Mouse (Mus musculus): Measurements from ENCODE around the gene Mypn. TPM values are rescaled to one million over a fixed set of nuclear protein-coding genes. Genes with fewer than 3 reads are reported as not detected.

Gene Mypn
- total RNA-seq, 2 experiments from 2014 or later = 96.7 to 105 TPM

- intact Hi-C loops (cut with DNase I) = no loop called here
Measured at GRCm38 (mm10) chr10:63121961-63122360, 81.8 kb downstream of the Mypn start.

GRCm38 (mm10) chr10:63119916-63120315 is 83.8 kb downstream of the Mypn start:
- no peak for DNase-seq
- intact Hi-C loops (cut with DNase I) = no loop called here

More at GRCm38 (mm10) chr10:63121961-63122360, 81.8 kb downstream of the Mypn start:
- no peak for DNase-seq

GRCm38 (mm10) chr10:63117583-63117982 is 86.2 kb downstream of the Mypn start:
- no peak for DNase-seq
- intact Hi-C loops (cut with DNase I) = no loop called here

DNA sequence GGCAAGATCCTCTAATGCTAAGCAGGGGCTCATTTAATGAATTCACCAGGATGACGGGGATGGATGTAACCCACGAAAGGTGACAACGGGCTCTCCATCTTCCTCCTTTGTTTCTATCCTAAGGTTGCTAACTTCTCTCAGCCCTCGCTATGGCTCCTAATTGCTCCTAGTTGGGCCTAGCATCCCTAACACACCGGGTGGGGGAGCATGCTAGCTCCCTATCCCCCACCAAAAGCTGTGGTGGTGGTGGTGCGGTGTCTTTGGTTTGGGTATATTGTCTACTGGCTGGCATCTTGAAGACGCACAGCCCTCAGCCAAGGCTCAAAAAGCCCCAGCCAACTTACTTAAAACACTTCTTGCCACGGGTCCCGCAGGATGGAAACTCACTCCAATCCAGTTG is 87.4 kb downstream of the Mypn start:
- intact Hi-C loops (cut with DNase I) = no loop called here
- no peak for DNase-seq

GRCm38 (mm10) chr10:63115881-63116280 is 87.9 kb downstream of the Mypn start:
- intact Hi-C loops (cut with DNase I) = no loop called here
- no peak for DNase-seq

DNA sequence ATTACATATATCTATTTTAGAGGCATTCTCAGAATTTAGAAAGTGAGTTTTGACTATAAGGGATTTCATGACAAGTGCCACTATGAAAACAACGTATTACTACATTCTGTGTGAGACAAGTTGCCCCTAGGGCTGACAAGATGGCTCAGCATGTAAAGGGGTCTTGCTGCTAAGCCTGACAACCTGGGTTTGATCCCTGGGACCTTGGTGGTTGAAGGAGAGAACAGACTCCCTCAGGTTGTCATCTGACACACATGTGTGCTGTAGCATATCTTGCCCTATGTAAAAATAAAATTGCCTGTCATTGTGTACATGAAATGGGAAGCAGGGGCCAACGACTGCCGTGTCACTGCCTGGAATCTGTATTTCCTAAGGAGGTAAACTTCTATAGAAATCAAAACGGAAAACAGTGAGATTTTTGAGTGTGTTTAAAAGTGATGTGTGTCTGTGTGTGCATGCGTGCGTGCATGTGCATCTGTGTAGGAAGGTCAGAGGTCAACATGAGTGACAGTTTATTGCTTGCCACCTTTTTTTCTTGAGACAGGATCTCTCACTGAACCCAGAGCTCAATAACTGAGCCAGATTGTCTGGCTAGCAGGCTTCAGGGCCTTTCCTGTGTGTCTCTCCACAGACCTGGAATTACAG is 89.9 kb downstream of the Mypn start:
- no peak for DNase-seq
- intact Hi-C loops (cut with DNase I) = no loop called here

DNA sequence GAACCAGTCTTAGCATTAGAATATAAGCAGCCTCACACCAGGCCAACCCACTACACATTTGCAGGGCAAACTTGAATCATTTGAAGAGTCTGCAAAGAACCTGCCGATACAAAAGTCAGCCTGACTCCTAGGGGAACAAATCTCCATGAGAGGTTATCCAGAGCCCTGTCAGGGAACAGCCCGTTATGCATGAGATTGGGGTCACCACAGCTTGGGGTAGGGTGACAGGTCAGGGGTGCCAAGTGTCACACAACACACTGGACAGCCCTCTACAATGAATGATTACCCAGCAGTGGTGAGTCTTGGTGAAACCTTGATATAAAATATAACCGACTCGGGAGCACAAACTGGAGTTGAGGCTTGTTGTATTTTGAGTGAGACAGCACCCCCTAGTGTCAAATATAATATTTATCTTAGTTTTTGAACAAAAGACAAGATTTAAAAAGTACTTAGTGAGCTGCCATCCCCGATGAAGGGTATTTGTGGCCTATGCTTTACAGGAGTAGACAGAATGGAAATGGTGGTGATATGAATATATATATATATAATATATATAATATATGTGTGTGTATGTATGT is 90.6 kb downstream of the Mypn start:
- DNase-seq = no peak
- intact Hi-C loops (cut with DNase I) = no loop called here

DNA sequence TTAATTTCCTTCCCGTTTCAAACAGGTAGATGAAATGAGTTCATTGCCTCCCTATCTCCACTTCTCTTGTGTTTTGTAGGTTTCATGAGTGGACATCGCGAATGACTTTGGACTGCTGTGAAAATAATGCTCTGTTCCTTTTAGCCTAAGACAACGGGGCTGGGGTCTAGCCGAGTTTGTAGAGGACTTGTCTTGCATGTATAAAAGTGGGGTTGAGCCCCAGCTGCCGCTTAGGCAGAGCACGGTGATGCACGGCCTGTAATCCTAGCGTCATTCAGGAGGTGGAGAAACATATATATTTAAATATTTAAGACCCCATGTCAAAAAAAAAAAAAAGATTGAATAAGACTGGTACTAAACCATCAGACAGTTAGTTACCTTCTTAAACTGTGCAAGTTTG is 103.1 kb downstream of the Mypn start:
- intact Hi-C loops (cut with DNase I) = no loop called here

GRCm38 (mm10) chr10:63099941-63100562 is 103.7 kb downstream of the Mypn start:
- DNase-seq = peak; percentile 22 to 31
- intact Hi-C loops (cut with DNase I) = no loop called here

More for the DNA sequence above, 103.1 kb downstream of the Mypn start:
- DNase-seq = no peak

DNA sequence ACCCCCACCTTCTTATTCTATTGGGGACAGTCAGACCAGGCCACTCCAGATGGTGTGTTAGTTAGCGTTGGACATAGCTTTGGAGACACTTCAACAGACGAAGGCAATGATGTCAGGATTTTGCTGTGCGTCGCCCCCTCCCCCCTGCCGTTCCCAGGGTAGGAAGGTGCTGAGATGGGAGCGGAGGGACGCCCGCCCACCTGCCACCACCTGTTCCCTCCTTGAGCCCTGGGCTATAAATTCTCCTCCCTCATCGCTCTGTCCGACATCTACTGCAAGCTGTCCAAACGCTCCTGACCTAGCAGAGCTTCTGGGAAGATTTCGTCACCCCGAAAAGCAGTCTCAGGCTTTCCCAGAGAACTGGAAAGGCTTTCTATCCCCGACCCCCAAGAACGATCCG is 104.2 kb downstream of the Mypn start, which contains the start of gene Atoh7:
Atoh7 (plus strand) TSS at position 131 of the 400 bp plus-strand sequence.
- intact Hi-C loops (cut with DNase I) = no loop called here
- DNase-seq = no peak

GRCm38 (mm10) chr10:63098191-63098590 is 105.6 kb downstream of the Mypn start:
- DNase-seq = no peak
- intact Hi-C loops (cut with DNase I) = no loop called here

DNA sequence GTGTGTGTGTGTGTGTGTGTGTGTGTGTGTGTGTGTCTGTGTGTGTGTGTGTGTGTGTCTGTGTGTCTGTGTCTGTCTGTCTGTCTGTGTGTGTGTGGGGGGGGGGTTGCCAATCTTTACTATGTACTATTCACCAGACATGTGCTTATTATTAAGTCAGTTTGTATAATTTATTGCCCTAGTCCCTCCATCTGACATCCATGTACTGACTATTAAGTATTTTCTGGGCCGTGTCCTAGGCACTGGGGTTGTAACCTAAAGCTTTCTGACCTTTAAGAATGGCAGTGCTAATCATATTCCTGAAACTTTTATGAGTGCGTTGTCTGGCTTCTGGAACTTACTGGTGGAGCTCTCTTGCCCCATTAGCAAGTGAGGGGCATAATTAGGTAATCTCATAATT is 107.0 kb downstream of the Mypn start:
- intact Hi-C loops (cut with DNase I) = no loop called here
- no peak for DNase-seq

DNA sequence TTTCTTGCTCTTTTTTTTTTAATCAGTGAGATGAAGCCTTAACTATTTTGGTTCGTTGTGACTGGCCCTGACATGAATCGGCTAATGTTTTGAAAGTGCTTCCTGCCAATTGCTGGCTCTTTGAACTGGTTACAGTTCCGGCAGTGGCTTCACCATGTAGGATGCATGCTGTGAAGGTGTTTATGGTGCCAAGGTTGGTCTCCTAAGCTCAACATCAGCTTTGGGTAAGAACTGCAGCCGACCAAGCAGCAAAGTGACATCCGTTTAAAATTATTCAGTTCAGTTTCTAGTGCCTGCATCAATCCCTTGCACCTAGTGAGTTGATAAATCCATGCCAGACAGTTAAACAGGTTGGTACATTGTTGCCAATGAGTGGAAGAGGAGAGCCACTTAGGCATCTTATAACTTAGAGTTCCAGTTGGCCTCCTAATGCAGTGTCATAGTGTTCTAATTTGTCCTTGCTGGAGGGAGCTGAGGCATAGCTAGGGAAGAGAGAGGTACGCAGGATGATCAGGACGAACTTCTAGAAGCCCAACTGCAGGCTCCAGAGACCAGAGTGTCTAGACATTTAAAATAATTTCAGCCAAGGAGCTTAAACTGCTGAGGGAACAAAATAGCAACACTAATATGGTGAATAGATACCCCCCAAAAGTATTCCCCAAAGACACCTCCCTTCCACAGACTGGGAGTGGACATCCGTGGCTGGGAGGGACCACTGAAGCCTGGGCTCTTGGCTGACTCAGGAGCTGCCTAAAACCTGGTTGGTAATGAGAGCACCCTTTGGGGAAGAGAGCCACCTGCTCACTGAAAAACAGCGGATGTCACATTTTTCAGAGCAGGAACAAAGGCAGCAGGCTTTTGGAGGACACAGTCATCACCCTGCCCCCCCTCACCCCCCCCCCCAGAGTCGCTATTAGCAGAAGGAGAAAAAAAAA is 110.9 kb downstream of the Mypn start:
- DNase-seq = no peak
- intact Hi-C loops (cut with DNase I) = no loop called here

DNA sequence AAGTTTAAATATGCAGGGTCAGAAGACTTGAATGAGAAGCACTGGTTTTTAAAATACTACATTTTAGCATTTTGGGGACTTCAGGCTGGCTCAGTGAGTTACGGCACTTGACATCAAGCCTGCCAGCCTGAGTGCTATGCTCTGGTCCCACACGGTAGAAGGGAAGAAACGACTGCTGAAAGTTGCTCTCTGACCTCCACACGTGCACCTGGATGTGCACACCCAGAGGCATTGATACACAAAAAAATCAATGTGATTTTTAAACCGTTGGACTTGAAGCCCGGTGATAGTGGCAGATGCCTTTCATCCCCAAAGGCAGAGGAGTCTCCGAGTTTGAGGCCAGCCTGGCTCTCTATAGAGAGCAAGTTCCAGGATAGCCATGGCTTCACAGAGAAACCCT is 111.8 kb downstream of the Mypn start:
- intact Hi-C loops (cut with DNase I) = no loop called here
- no peak for DNase-seq

- no peak for DNase-seq
- intact Hi-C loops (cut with DNase I) = no loop called here
Measured at GRCm38 (mm10) chr10:63089758-63090571, 113.8 kb downstream of the Mypn start.

GRCm38 (mm10) chr10:63089103-63089757 is 114.5 kb downstream of the Mypn start:
- intact Hi-C loops (cut with DNase I) = no loop called here
- no peak for DNase-seq

GRCm38 (mm10) chr10:63086304-63086703 is 117.4 kb downstream of the Mypn start:
- intact Hi-C loops (cut with DNase I) = no loop called here
- DNase-seq = no peak

GRCm38 (mm10) chr10:63065988-63066387 is 137.8 kb downstream of the Mypn start:
- peak; percentile 73 to 78 for DNase-seq
- intact Hi-C loops (cut with DNase I) = loop anchor here (2.0 to 5.0 kb wide), 5 partner anchors 21 to 254 kb away; partner anchors contain the start of genes Hnrnph3 and Pbld2
